Comparison of ENCODE assay signal across 17 mouse cellular contexts in genomic region chr13:17690686-17691085, GRCm38 (mm10). TPM values are rescaled to one million over a fixed set of nuclear protein-coding genes. Genes with fewer than 3 reads are reported as not detected.
DNase-seq lines count a peak whose midpoint lies in the region; ATAC-seq lines count a peak whose summit lies in the region.
"Had no signal": no experiment of that assay in that cellular context is flagged by ENCODE, and none has a peak within 500 bp of the region (broad histone marks: within the 10 kb centered on the region; RNA-seq: fewer than 3 reads in every experiment).

No protein-coding gene starts in this region.

- ATAC-seq in heart, embryonic 15.5 days (replicated peaks; ENCODE audit: insufficient number of reproducible peaks, insufficient read depth, low FRiP score, low read depth): no peak
- ATAC-seq in stomach, embryonic 16.5 days (ENCODE audit: insufficient read depth, low FRiP score): no peak
- ATAC-seq in erythroid progenitor cell, adult 5-6 weeks (replicated peaks; ENCODE audit: low FRiP score, poor library complexity, severe bottlenecking): no peak
- ATAC-seq: activated CD4-positive, CD25-positive, alpha-beta regulatory T cell, adult 4 months; forebrain, embryonic 16.5 days; hindbrain, embryonic 16.5 days; intestine, postnatal 0 days had no signal

- H3K9me3 ChIP-seq in heart, embryonic 15.5 days (replicated peaks): no peaks in the 10 kb centered on the region
- no peaks in the 10 kb centered on the region for H3K9me3 ChIP-seq in stomach, embryonic 16.5 days (replicated peaks; ENCODE audit: control insufficient read depth, low read length)

- H3K36me3 ChIP-seq in heart, embryonic 15.5 days: no peaks in the 10 kb centered on the region
- H3K36me3 ChIP-seq in stomach, embryonic 16.5 days (ENCODE audit: control insufficient read depth, insufficient read depth, low read length): no peaks in the 10 kb centered on the region

- intact Hi-C loops in heart, postnatal 36 days (cut with DNase I): loop anchor here (5.0 kb wide), 1 partner anchor 302 kb away; the partner anchor contains the start of gene Yae1d1

- no peak for DNase-seq in heart, postnatal 36 days
- DNase-seq in kidney, postnatal 14 days: peak; percentile 56
- DNase-seq in kidney, adult 18-20 months: no peak
- peak; percentile 68 for DNase-seq in NIH3T3 (ENCODE audit: low read depth)
- DNase-seq: cerebellum, adult 9-10 months; gastrocnemius, postnatal 36 days; midbrain, embryonic 14.5 days; right cerebral cortex, postnatal 14 days; spleen, adult 18-20 months had no signal

- no peak overlapping the region for H3K9ac ChIP-seq in heart, embryonic 15.5 days
- H3K9ac ChIP-seq in stomach, embryonic 16.5 days (ENCODE audit: low read length): no peak overlapping the region
- H3K9ac ChIP-seq: liver, embryonic 14.5 days had no signal

- no peaks in the 10 kb centered on the region for H3K27me3 ChIP-seq in heart, embryonic 15.5 days
- no peaks in the 10 kb centered on the region for H3K27me3 ChIP-seq in stomach, embryonic 16.5 days (ENCODE audit: control insufficient read depth, insufficient read depth, low read length)

- H3K4me2 ChIP-seq in heart, embryonic 15.5 days: no peak overlapping the region
- H3K4me2 ChIP-seq in stomach, embryonic 16.5 days (ENCODE audit: low read depth, low read length): no peak overlapping the region

- H3K27ac ChIP-seq in heart, embryonic 15.5 days: 0 out of 2 replicates have a peak overlapping the region, but pooled peaks have one; percentile 27
- peak overlapping the region; percentile 66; the same call in 1 of the 2 replicates for H3K27ac ChIP-seq in stomach, embryonic 16.5 days (ENCODE audit: low read length)
- H3K27ac ChIP-seq: liver, embryonic 14.5 days had no signal

- H3K4me1 ChIP-seq in heart, embryonic 15.5 days (replicated peaks): peaks cover 6% of the 10 kb centered on the region
- H3K4me1 ChIP-seq in stomach, embryonic 16.5 days (ENCODE audit: control insufficient read depth, insufficient read depth, low read length): peaks cover 7% of the 10 kb centered on the region

- H3K4me3 ChIP-seq in heart, embryonic 15.5 days: no peak overlapping the region
- no peak overlapping the region for H3K4me3 ChIP-seq in stomach, embryonic 16.5 days (replicated peaks; ENCODE audit: low read length)

RNA-seq across cellular contexts. Expression of gene Mplkip, which starts 4.3 kb away (rescaled TPM):
- 22.6 and 29.3 TPM in 2 replicates for polyA plus RNA-seq in heart, embryonic 15.5 days (2015; fragmentation: Nextera tagmentation; extraction: Ambion mirVana)
- total RNA-seq in heart, postnatal 36 days (2021): 1 to 10 TPM; 5.7 TPM
- polyA plus RNA-seq in stomach, embryonic 16.5 days (2015; fragmentation: Nextera tagmentation; extraction: Ambion mirVana): 31.7 and 34.5 TPM in 2 replicates
- total RNA-seq in erythroid progenitor cell, adult 5-6 weeks (2015; ENCODE audit: low replicate concordance): 42.9 and 43.6 TPM in 2 replicates
- total RNA-seq in erythroid progenitor cell, adult 5-6 weeks (2017; ENCODE audit: low replicate concordance): 17.2 and 27.5 TPM in 2 replicates

RNA-seq across cellular contexts. Expression of gene Sugct, which starts 4.7 kb away (rescaled TPM):
- 6.0 and 6.6 TPM in 2 replicates for polyA plus RNA-seq in heart, embryonic 15.5 days (2015; fragmentation: Nextera tagmentation; extraction: Ambion mirVana)
- under 1 TPM; 0.78 to 0.98 TPM for total RNA-seq in heart, postnatal 36 days (2021)
- polyA plus RNA-seq in stomach, embryonic 16.5 days (2015; fragmentation: Nextera tagmentation; extraction: Ambion mirVana): 5.6 and 6.6 TPM in 2 replicates
- total RNA-seq in erythroid progenitor cell, adult 5-6 weeks (2015; ENCODE audit: low replicate concordance): 2.2 TPM in 1 of 2 replicates, not detected in the other
- total RNA-seq in erythroid progenitor cell, adult 5-6 weeks (2017; ENCODE audit: low replicate concordance): not detected in 2 replicates

Comparison
In these comparisons a context has a peak if more than half of its experiments do, and no peak if none do; other contexts are left out.
1. DNase-seq: peak in kidney, postnatal 14 days (single experiment) and NIH3T3 (single experiment); none in heart, postnatal 36 days (0 of 2) and kidney, adult 18-20 months (single experiment).